12 mouse cellular contexts compared by ENCODE assay signal in the genomic region with DNA sequence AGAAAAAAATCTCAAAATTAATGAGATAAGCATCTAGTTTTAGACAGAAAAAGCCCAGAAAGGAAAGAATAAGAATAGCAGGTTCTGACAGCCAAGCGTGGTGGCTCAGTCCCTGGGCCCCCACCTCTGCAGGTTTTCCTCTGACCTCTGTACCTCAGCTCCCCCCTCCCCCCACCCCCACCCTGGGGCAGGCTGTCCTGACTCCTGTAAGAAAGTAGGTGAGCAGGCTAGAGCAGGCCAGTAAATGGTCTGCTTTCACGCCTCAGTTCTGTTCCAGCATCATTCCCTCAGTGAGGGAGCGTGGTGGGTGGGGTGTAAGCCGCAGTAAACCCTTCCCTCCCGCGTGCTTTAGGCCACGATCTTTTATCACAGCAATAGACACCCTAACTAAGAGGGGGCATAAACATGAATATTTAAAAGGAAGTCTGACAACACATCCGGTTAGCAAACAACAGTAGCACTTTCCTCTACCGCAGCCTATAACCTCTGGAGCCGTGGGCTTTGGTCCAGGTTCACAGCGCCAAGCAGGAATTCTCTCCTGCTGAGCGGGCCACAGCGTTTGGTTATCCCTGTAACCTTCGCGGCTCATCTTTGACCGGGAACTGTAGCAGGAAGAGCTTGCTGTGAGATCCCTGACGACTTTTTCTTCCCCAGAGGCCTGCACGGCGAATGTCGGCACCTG. TPM values are rescaled to one million over a fixed set of nuclear protein-coding genes. Genes with fewer than 3 reads are reported as not detected.
A peak's percentile ranks its signal among the peaks of the same experiment; 100 is the strongest.
DNase-seq lines count a peak whose midpoint lies in the region; ATAC-seq lines count a peak whose summit lies in the region.
"Had no signal": no experiment of that assay in that cellular context is flagged by ENCODE, and none has a peak within 500 bp of the region (broad histone marks: within the 10 kb centered on the region; RNA-seq: fewer than 3 reads in every experiment).

No protein-coding gene starts in this region.

- DNase-seq in heart, adult 9 months (ENCODE audit: low spot score in 2 of 2): no peak
- DNase-seq in right cerebral cortex, postnatal 14 days: peak; percentile 5
- no peak for DNase-seq in right cerebral cortex, postnatal 4 days
- DNase-seq in forebrain, embryonic 10.5 days (ENCODE audit: extremely low spot score, low spot score): no peak
- DNase-seq in left cerebral cortex, postnatal 4 days: no peak
- no peak for DNase-seq in left cerebral cortex, postnatal 36 days (ENCODE audit: low spot score in 2 of 2)
- DNase-seq: gastrocnemius, postnatal 36 days; layer of hippocampus, postnatal 36 days; right cerebral cortex, postnatal 25 days had no signal

- peaks cover 10% of the 10 kb centered on the region for H3K4me1 ChIP-seq in heart, embryonic 13.5 days
- peaks cover 31% of the 10 kb centered on the region for H3K4me1 ChIP-seq in limb, embryonic 13.5 days
- H3K4me1 ChIP-seq in forebrain, embryonic 10.5 days: peaks cover 17% of the 10 kb centered on the region

- H3K27me3 ChIP-seq in heart, embryonic 13.5 days (replicated peaks): no peaks in the 10 kb centered on the region
- no peaks in the 10 kb centered on the region for H3K27me3 ChIP-seq in limb, embryonic 13.5 days
- H3K27me3 ChIP-seq in forebrain, embryonic 10.5 days (ENCODE audit: poor library complexity, severe bottlenecking): no peaks in the 10 kb centered on the region

- no peaks in the 10 kb centered on the region for H3K9me3 ChIP-seq in heart, embryonic 13.5 days
- H3K9me3 ChIP-seq in limb, embryonic 13.5 days: no peaks in the 10 kb centered on the region
- H3K9me3 ChIP-seq in forebrain, embryonic 10.5 days: no peaks in the 10 kb centered on the region

- no peak overlapping the region for H3K27ac ChIP-seq in heart, embryonic 13.5 days (replicated peaks)
- peak overlapping the region; percentile 76 for H3K27ac ChIP-seq in limb, embryonic 13.5 days
- H3K27ac ChIP-seq in forebrain, embryonic 10.5 days: no peak overlapping the region

- no peaks in the 10 kb centered on the region for H3K36me3 ChIP-seq in heart, embryonic 13.5 days
- H3K36me3 ChIP-seq in limb, embryonic 13.5 days: no peaks in the 10 kb centered on the region
- no peaks in the 10 kb centered on the region for H3K36me3 ChIP-seq in forebrain, embryonic 10.5 days (replicated peaks)

- intact Hi-C loops in left cerebral cortex, postnatal 4 days (cut with DNase I): no loop called here
- intact Hi-C loops in left cerebral cortex, postnatal 36 days (cut with DNase I): no loop called here

- 42% methylated on average over 20 of the region's 20 CpGs for WGBS in heart, embryonic 13.5 days
- 35% methylated on average over 20 of the region's 20 CpGs for WGBS in limb, embryonic 13.5 days
- WGBS in forebrain, embryonic 10.5 days: 47% methylated on average over 20 of the region's 20 CpGs

- H3K9ac ChIP-seq in heart, embryonic 13.5 days: no peak overlapping the region
- H3K9ac ChIP-seq in limb, embryonic 13.5 days: 0 out of 2 replicates have a peak overlapping the region, but pooled peaks have one; percentile 8

- no peak for ATAC-seq in heart, embryonic 13.5 days (ENCODE audit: extremely low read depth, insufficient number of reproducible peaks, low FRiP score, low TSS enrichment)
- no peak for ATAC-seq in limb, embryonic 13.5 days (ENCODE audit: low FRiP score, low read depth)

- H3K4me2 ChIP-seq in heart, embryonic 13.5 days: peak overlapping the region; percentile 47
- peak overlapping the region; percentile 51 for H3K4me2 ChIP-seq in limb, embryonic 13.5 days (replicated peaks)

- H3K4me3 ChIP-seq in heart, embryonic 13.5 days: no peak overlapping the region
- H3K4me3 ChIP-seq in limb, embryonic 13.5 days: peak overlapping the region; percentile 8; the same call in 1 of the 2 replicates
- H3K4me3 ChIP-seq in forebrain, embryonic 10.5 days: no peak overlapping the region

RNA-seq across cellular contexts. Expression of a gene that starts 24.8 kb away (rescaled TPM):
- 298 and 333 TPM in 2 replicates for polyA plus RNA-seq in heart, embryonic 13.5 days (2015; fragmentation: Nextera tagmentation; extraction: Ambion mirVana)
- polyA plus RNA-seq in limb, embryonic 13.5 days (2015; fragmentation: Nextera tagmentation; extraction: Ambion mirVana): 411 and 442 TPM in 2 replicates
- polyA plus RNA-seq in forebrain, embryonic 10.5 days (2016; fragmentation: Nextera tagmentation; extraction: Ambion mirVana): 497 and 502 TPM in 2 replicates
- 100 to 1,000 TPM; 207 to 213 TPM for total RNA-seq in left cerebral cortex, postnatal 4 days (2021)
- total RNA-seq in left cerebral cortex, postnatal 36 days (2021): 100 to 1,000 TPM; 184 to 211 TPM

RNA-seq across cellular contexts. Expression of a gene that starts 24.9 kb away (rescaled TPM):
- polyA plus RNA-seq in heart, embryonic 13.5 days (2015; fragmentation: Nextera tagmentation; extraction: Ambion mirVana): 0.57 and 0.82 TPM in 2 replicates
- polyA plus RNA-seq in limb, embryonic 13.5 days (2015; fragmentation: Nextera tagmentation; extraction: Ambion mirVana): 0.40 and 0.51 TPM in 2 replicates
- 0.32 and 0.49 TPM in 2 replicates for polyA plus RNA-seq in forebrain, embryonic 10.5 days (2016; fragmentation: Nextera tagmentation; extraction: Ambion mirVana)
- total RNA-seq in left cerebral cortex, postnatal 4 days (2021): under 1 TPM in 1 of 2 experiments, not detected in 1; 0.24 TPM
- total RNA-seq in left cerebral cortex, postnatal 36 days (2021): under 1 TPM; 0.37 to 0.59 TPM
- total RNA-seq: midbrain, postnatal 0 days had no signal

RNA-seq across cellular contexts. Expression of a gene that starts 35.7 kb away (rescaled TPM):
- 10.1 and 11.3 TPM in 2 replicates for polyA plus RNA-seq in heart, embryonic 13.5 days (2015; fragmentation: Nextera tagmentation; extraction: Ambion mirVana)
- polyA plus RNA-seq in limb, embryonic 13.5 days (2015; fragmentation: Nextera tagmentation; extraction: Ambion mirVana): 22.5 and 24.3 TPM in 2 replicates
- polyA plus RNA-seq in forebrain, embryonic 10.5 days (2016; fragmentation: Nextera tagmentation; extraction: Ambion mirVana): 16.5 and 18.7 TPM in 2 replicates
- total RNA-seq in left cerebral cortex, postnatal 4 days (2021): 10 to 100 TPM; 18.1 to 18.8 TPM
- 10 to 100 TPM; 27.4 TPM for total RNA-seq in left cerebral cortex, postnatal 36 days (2021)
